Mouse (Mus musculus): Measurements from ENCODE around the gene AC134908.4. TPM values are rescaled to one million over a fixed set of nuclear protein-coding genes. Genes with fewer than 3 reads are reported as not detected.
A peak's percentile ranks its signal among the peaks of the same experiment; 100 is the strongest.

Gene AC134908.4
- total RNA-seq, 1 experiment: not detected

DNA sequence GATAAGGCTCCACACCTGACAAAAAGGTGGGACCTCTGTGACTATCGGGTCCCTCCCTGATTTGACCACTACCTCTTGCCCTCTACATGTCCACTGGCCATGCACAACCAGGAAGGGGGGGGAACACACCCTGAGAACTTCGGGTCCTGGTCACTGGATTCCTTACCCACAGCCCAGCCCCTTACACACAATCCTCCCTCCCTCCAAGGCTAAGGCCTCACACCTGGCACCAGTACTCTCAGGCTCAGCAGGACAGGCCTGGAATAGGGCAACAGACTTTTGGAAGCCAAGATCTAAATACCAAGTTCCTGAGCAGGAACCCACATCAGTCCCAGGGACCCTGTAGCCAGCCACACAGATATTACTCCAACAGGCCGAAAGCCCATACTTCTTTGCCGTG is 43.4 kb upstream of the AC134908.4 start:
- Histone ChIP-seq H3K4me3 (ENCODE audit: insufficient read depth in 1 of 2, low read depth in 1 of 2, low read length in 2 of 2, poor library complexity in 1 of 2, severe bottlenecking in 1 of 2) (no peak overlapping the region), H3K9me3 (ENCODE audit: control insufficient read depth, insufficient read depth, low read depth, low read length) (no peaks in the 10 kb centered on the region), H3K27ac (ENCODE audit: insufficient read depth, low read depth, low read length, poor library complexity, severe bottlenecking) (no peak overlapping the region), H3K9ac (ENCODE audit: insufficient read depth, low read depth, low read length, poor library complexity, severe bottlenecking) (no peak overlapping the region), H3K4me1 (ENCODE audit: control insufficient read depth in 2 of 2, insufficient read depth in 2 of 2, low read length in 2 of 2, poor library complexity in 1 of 2) (peaks cover 0 to 24% of the 10 kb centered on the region in 2 experiments; a peak in 1 of 4 replicates), H3K36me3 (ENCODE audit: control insufficient read depth, insufficient read depth, low read length, poor library complexity, severe bottlenecking) (peaks cover 56% of the 10 kb centered on the region)
- no peak for DNase-seq (ENCODE audit: low read depth, low spot score)
- in situ Hi-C loops (cut with MboI; ENCODE audit: low sequenced_read_pairs in 2 of 2, unreplicated experiment in 2 of 2): no loop called here
- TF ChIP-seq MAFK (IDR thresholded peaks at IDR 0.05; ENCODE audit: insufficient read depth, low read depth, low read length) (no peak), ZNF384 (IDR thresholded peaks at IDR 0.05; ENCODE audit: low read depth, low read length) (no peak), HCFC1 (IDR thresholded peaks at IDR 0.05; ENCODE audit: borderline replicate concordance, insufficient read depth, low read length) (no peak), ZC3H11A (IDR thresholded peaks at IDR 0.05; ENCODE audit: borderline replicate concordance, low read depth, low read length) (no peak)

DNA sequence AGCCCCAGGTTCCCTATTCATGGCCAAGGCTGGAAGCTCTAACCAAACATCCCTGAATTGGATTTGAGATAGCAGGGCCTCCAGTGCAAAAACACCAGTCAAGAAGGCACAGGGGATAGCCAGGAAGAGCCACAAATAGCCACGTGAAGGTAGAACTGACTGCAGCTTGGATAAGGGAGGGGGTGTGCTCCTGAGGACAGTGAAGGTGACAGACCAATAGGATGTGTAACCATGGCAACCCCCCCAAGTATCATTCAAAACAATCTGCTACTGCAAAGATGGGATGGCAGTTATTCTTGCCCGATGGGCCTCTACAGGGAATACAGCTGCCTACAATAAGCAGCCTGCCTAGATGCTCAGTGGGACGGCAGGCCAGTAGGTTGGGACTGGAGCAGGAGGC is 42.1 kb upstream of the AC134908.4 start:
- peaks cover 0 to 19% of the 10 kb centered on the region in 2 experiments; a peak in 1 of 4 replicates for H3K4me1 ChIP-seq (ENCODE audit: control insufficient read depth in 2 of 2, insufficient read depth in 2 of 2, low read length in 2 of 2, poor library complexity in 1 of 2)
- H3K36me3 ChIP-seq (ENCODE audit: control insufficient read depth, insufficient read depth, low read length, poor library complexity, severe bottlenecking): peaks cover 56% of the 10 kb centered on the region
- H3K4me3 ChIP-seq (ENCODE audit: insufficient read depth in 1 of 2, low read depth in 1 of 2, low read length in 2 of 2, poor library complexity in 1 of 2, severe bottlenecking in 1 of 2): no peak overlapping the region
- no peak overlapping the region for H3K27ac ChIP-seq (ENCODE audit: insufficient read depth, low read depth, low read length, poor library complexity, severe bottlenecking)
- DNase-seq (ENCODE audit: low read depth, low spot score): no peak
- in situ Hi-C loops (cut with MboI; ENCODE audit: low sequenced_read_pairs in 2 of 2, unreplicated experiment in 2 of 2): no loop called here
- H3K9me3 ChIP-seq (ENCODE audit: control insufficient read depth, insufficient read depth, low read depth, low read length): no peaks in the 10 kb centered on the region
- no peak for TF ChIP-seq ZNF384 (IDR thresholded peaks at IDR 0.05; ENCODE audit: low read depth, low read length)
- TF ChIP-seq MAFK (IDR thresholded peaks at IDR 0.05; ENCODE audit: insufficient read depth, low read depth, low read length): no peak
- TF ChIP-seq ZC3H11A (IDR thresholded peaks at IDR 0.05; ENCODE audit: borderline replicate concordance, low read depth, low read length): no peak
- no peak for TF ChIP-seq HCFC1 (IDR thresholded peaks at IDR 0.05; ENCODE audit: borderline replicate concordance, insufficient read depth, low read length)
- no peak for TF ChIP-seq CHD2 (IDR thresholded peaks at IDR 0.05; ENCODE audit: low read depth, low read length)
- H3K9ac ChIP-seq (ENCODE audit: insufficient read depth, low read depth, low read length, poor library complexity, severe bottlenecking): no peak overlapping the region

DNA sequence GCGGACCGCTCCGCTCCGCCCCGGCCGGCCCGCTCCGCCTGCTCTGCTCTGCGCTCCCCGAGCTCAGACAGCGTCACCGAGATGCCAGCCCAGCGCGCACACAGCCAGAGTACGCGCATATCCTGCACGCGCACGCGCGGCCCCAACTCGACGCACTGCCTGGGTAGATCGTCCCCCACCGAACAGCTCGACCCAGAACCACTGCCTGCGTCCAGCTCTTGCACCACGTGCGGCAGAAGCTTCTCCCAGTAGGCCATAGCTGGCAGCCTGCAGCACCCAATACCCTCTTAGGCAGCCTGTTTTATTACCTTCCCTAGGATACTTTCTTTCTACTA is 41.6 kb upstream of the AC134908.4 start, which contains the start of gene Rhbdl1:
Gene Rhbdl1 (minus strand): TSS at position 220 of the 335 bp plus-strand sequence.
- Histone ChIP-seq H3K9ac (ENCODE audit: insufficient read depth, low read depth, low read length, poor library complexity, severe bottlenecking) (peak within 1 kb of the TSS; percentile 20; the same call in 1 of the 2 replicates), H3K36me3 (ENCODE audit: control insufficient read depth, insufficient read depth, low read length, poor library complexity, severe bottlenecking) (peaks cover 51% of the 10 kb centered on the region), H3K4me1 (ENCODE audit: control insufficient read depth in 2 of 2, insufficient read depth in 2 of 2, low read length in 2 of 2, poor library complexity in 1 of 2) (peaks cover 0 to 19% of the 10 kb centered on the region in 2 experiments; a peak in 1 of 4 replicates), H3K9me3 (ENCODE audit: control insufficient read depth, insufficient read depth, low read depth, low read length) (no peaks in the 10 kb centered on the region), H3K27ac (ENCODE audit: insufficient read depth, low read depth, low read length, poor library complexity, severe bottlenecking) (no peak within 1 kb of the TSS), H3K4me3 (ENCODE audit: insufficient read depth in 1 of 2, low read depth in 1 of 2, low read length in 2 of 2, poor library complexity in 1 of 2, severe bottlenecking in 1 of 2) (peak within 1 kb of the TSS; percentile 23 to 41; a peak in 3 of 4 replicates)
- no peak for TF ChIP-seq ZC3H11A (IDR thresholded peaks at IDR 0.05; ENCODE audit: borderline replicate concordance, low read depth, low read length)
- TF ChIP-seq MAFK (IDR thresholded peaks at IDR 0.05; ENCODE audit: insufficient read depth, low read depth, low read length): no peak
- no peak for TF ChIP-seq HCFC1 (IDR thresholded peaks at IDR 0.05; ENCODE audit: borderline replicate concordance, insufficient read depth, low read length)
- TF ChIP-seq CHD2 (IDR thresholded peaks at IDR 0.05; ENCODE audit: low read depth, low read length): no peak
- TF ChIP-seq ZNF384 (IDR thresholded peaks at IDR 0.05; ENCODE audit: low read depth, low read length): no peak
- DNase-seq (ENCODE audit: low read depth, low spot score): no peak
- in situ Hi-C loops (cut with MboI; ENCODE audit: low sequenced_read_pairs in 2 of 2, unreplicated experiment in 2 of 2): no loop called here

DNA sequence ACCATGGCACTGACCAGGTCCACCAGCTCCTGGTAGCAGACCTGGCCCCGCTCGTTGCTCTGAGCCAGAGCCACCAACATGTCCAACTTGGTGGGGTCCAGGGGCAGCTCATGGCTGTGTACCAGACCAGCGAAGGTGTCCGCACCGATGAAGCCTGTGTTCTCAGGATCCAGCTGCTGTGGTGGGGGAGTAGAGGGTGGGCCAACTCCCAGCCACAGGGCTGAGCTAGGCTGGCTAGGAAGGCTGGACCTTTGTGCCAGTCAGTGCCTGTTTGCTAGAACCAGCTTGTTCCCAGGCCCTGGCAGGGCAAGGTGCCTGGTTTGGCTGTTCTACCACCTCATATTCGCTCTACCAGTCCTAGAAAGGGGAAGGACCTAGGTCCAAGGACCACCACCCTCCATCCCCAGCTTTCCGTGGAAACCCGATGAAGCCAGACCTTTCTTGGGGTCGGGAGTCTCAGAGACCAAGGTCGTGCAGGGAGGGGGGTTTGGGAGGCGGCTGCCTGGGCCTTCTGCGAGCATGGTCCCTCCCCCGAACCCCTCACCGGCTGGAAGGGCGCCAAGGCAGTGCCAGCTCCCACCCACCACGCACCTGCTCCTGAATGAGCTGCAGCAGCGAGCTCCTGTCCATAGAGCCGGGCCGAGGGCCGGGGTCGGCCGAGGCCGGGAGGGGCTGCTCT is 41.1 kb upstream of the AC134908.4 start:
- no peak for DNase-seq (ENCODE audit: low read depth, low spot score)
- TF ChIP-seq ZNF384 (IDR thresholded peaks at IDR 0.05; ENCODE audit: low read depth, low read length): no peak
- in situ Hi-C loops (cut with MboI; ENCODE audit: low sequenced_read_pairs in 2 of 2, unreplicated experiment in 2 of 2): no loop called here
- Histone ChIP-seq H3K9ac (ENCODE audit: insufficient read depth, low read depth, low read length, poor library complexity, severe bottlenecking) (peak overlapping the region; percentile 20; the same call in 1 of the 2 replicates), H3K4me3 (ENCODE audit: insufficient read depth in 1 of 2, low read depth in 1 of 2, low read length in 2 of 2, poor library complexity in 1 of 2, severe bottlenecking in 1 of 2) (peak overlapping the region; percentile 23 to 41; a peak in 3 of 4 replicates), H3K9me3 (ENCODE audit: control insufficient read depth, insufficient read depth, low read depth, low read length) (no peaks in the 10 kb centered on the region), H3K36me3 (ENCODE audit: control insufficient read depth, insufficient read depth, low read length, poor library complexity, severe bottlenecking) (peaks cover 51% of the 10 kb centered on the region), H3K4me1 (ENCODE audit: control insufficient read depth in 2 of 2, insufficient read depth in 2 of 2, low read length in 2 of 2, poor library complexity in 1 of 2) (peaks cover under 1 to 23% of the 10 kb centered on the region in 2 experiments; a peak in 1 of 4 replicates), H3K27ac (ENCODE audit: insufficient read depth, low read depth, low read length, poor library complexity, severe bottlenecking) (no peak overlapping the region)

Measured in ES-E14 (cell line).